Mouse (Mus musculus): Measurements from ENCODE around the gene Lsmem1.
A peak's percentile ranks its signal among the peaks of the same experiment; 100 is the strongest.

Gene Lsmem1

DNA sequence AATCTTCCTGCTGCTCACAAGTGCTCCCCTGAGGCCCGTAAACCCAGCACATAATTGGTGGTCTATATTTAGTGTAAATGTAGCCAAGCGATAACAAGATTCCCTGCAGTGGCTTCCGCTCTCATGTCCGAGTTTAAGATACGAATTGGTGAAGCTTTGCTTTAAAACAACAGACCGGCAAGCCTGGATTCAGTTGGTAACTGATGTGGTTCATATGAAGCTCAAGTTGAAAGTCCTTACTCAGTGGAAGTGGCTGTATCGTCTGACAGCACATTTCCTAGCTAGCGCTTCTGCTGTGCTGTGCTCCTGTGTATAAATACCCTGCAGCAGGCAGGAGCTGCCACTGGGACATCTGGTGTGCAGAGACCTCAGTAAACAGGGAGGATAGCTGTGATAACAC, at the start of gene Lsmem1:
Gene Lsmem1 (minus strand): TSS at position 189 of the 400 bp plus-strand sequence.
- no peak for DNase-seq

GRCm38 (mm10) chr12:40248454-40249180, 49.3 kb upstream of the Lsmem1 start, which contains the start of gene Ifrd1:
Gene Ifrd1 (minus strand): TSS chr12:40248504.
- no peak for DNase-seq

- no peak for DNase-seq
Observed at GRCm38 (mm10) chr12:40247976-40248375, 48.7 kb upstream of the Lsmem1 start.

- DNase-seq = no peak
Observed at GRCm38 (mm10) chr12:40247384-40247783, 48.1 kb upstream of the Lsmem1 start.

GRCm38 (mm10) chr12:40245434-40245970, 46.2 kb upstream of the Lsmem1 start:
- no peak for DNase-seq

- DNase-seq = no peak
Observed at GRCm38 (mm10) chr12:40244926-40245325, 45.6 kb upstream of the Lsmem1 start.

DNA sequence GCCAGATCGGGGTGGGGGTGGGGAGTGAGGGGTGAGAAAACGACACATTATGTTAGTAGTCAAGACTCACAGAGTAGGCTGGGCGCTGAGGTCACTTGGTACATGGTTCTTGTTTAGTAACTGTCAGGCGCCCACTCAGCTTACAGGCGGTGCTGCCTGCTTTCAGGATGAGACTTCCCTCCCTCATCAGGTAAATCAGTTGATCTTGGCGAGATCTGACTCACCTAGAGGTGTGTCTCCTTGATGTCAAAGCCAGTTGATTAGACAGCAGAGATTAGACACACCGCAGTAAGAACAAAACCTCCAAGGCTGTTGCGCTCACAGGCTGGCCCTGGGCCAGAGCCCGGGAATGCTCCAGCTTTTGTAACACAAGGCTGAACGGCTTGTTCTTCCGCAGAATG, 44.5 kb upstream of the Lsmem1 start:
- no peak for DNase-seq

DNA sequence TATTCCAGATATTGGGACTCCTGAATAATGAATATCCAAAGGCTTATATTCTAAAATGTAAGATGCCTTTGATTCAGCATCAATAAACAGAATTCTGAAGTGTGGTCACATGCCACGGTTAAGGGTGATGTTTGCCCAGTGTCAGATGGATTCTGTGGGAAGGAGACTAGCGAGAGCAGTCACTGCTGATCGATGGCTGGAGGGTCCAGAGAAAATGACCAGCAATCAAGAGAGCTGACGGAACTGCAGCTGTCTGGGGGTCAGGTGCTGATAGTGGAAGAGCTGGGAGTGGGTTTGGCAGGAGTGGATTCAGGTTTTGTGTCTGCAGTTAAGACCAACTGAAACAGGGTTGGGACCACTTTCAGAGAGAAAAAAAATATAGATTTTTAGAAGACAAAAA, 44.0 kb upstream of the Lsmem1 start:
- DNase-seq = no peak

DNA sequence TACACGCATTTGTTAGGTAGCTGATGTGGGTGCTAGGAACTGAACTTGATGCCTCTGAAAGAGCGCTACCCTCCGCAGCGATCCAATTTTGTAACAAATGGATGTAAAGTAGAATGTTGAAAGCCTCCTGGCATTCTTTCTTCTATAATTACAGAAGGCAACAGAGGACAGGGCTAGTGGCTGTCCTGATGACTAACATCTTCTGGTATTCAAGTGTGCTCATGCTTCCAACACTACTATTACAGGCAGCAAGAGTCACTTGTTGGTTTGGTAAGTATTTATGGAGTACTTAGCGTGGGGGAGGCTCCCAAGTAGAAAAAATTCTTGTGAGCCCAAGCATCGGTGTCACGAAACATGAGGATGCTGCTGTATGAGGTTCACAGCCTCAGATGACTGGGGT, 39.9 kb upstream of the Lsmem1 start:
- no peak for DNase-seq

GRCm38 (mm10) chr12:40232231-40232630, 32.9 kb upstream of the Lsmem1 start:
- no peak for DNase-seq

DNA sequence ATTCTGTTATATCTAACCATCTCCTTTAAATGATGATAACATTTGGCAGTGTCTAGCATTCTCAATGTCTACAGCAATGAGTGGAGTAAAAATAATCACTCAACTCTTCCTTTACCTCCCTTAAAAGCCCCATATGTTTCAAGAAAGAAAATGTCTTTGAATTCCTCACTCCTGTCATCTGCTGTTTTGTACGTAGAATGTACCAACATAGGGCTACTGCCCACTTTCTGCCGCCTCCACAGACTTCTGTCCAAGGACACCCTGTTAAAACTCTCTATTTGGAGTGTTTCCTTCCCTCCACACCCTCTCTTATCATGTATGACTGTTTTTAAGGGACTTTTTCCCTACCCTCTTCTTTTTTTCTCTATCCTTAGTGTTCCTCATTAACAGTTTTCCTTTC, 32.3 kb upstream of the Lsmem1 start:
- no peak for DNase-seq

DNA sequence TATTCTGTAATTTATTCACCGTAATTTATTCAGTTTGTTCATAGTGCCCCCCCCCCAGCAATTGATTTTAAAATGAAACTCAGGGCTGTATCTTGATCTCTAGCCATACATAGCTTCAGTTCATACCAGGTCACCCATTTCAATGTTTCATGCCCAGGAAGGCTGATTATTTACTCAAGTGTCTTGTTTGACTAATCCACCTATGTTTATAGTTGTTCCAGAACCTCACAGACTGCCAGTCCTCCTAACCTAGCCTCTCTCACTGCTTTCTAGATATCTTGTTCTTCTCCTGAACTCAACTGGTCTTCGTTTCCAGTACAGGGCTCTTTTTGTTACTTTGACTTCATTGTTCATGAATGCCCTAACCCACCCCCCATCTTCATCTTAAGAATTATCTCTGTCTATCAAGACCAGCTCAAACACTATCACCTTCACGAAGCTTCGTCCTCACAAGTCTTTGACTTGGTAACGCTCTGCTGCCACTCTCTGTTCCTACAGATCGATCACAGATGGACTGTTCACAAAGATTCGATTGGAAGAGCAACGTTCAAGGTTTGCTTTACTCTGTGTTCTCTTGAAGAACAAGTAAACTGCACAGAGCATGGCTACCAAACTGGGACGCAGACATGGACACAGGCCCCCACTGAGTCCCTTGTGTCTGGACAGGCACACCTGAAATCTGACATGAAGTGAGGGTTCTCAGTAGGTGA, 25.0 kb upstream of the Lsmem1 start:
- no peak for DNase-seq

DNA sequence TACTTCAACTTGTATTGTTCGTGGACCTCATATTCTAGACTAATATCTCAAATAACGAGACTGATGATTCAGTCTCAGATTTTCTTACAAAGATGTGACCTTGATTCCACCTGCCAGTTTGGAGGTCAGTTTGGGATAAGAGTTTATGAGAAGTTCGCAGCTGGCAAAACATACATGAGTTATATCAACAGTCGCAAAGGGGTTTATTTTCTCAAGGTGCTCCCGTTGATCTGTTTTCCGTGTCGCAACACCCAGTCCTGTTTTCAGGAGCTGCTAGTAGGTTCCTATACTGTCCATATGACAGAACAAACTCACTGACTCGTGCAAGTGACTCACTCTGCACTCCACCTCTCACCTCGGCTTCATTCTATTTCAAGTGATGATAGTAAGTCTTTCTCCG, 24.4 kb upstream of the Lsmem1 start:
- peak; percentile 32 for DNase-seq

GRCm38 (mm10) chr12:40223082-40223619, 23.9 kb upstream of the Lsmem1 start:
- peak; percentile 98 for DNase-seq

- peak; percentile 95 for DNase-seq
Observed at GRCm38 (mm10) chr12:40222251-40223081, 23.2 kb upstream of the Lsmem1 start.

GRCm38 (mm10) chr12:40221611-40222010, 22.3 kb upstream of the Lsmem1 start:
- no peak for DNase-seq

GRCm38 (mm10) chr12:40220896-40221295, 21.6 kb upstream of the Lsmem1 start:
- no peak for DNase-seq

DNA sequence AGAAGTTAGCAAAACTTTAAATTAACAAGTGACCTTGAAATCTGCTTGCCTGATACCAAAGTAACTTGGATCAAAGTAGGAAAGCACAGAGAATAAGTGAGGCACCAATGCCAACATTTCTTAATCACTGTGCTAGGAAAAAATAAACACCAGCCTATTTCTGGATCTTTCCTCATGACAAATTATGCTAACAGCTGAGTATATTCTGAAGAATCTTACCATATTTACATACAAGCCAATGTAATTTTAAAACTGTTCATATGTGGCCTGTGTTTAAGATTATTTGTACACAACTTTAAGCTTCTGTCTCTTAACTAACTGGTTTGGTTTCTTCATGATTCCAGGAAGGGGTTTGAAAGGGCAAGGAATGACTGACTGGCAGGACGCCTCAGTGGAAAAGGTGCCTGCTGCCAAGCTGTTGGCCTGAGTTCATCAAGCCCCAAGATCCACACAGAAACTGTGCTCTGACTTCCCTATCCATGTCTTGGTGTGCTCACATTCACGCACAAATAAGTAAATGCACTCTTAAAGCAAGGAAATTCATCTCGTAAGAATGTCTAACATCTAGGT, 20.8 kb upstream of the Lsmem1 start:
- peak; percentile 41 for DNase-seq

- no peak for DNase-seq
Observed at GRCm38 (mm10) chr12:40218430-40218945, 19.2 kb upstream of the Lsmem1 start.

DNA sequence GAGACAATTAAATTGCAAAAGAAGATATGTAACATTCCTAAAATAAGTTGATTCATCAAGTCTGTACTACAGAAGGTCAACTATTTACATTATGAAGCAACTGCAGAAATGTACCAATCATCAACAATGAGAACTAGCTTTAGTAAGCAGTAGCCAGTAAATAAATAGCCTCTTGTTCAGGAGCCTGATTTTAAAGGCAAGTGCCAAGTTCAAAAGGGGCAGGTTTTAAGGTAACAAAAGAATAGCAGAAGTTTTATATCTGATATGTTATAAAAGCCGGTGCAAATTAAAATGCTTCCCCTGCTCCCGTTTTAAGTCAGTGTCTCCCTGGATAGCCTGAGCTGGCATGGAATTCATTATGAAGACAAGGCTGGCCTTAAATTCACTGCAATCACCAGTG, 18.5 kb upstream of the Lsmem1 start:
- no peak for DNase-seq

GRCm38 (mm10) chr12:40214888-40215876, 15.9 kb upstream of the Lsmem1 start:
- no peak for DNase-seq
